Mouse (Mus musculus) liver, adult (tissue): ENCODE results near the gene Lyrm4.

ENCODE experiments used
- GATA4 ChIP-seq: IDR thresholded peaks from 2 replicates; pipeline ENCODE4 v1.6.1; 2014; ENCODE audit warnings: mild to moderate bottlenecking, low read length; ENCODE audit not compliant: insufficient replicate concordance

The Lyrm4 gene

GRCm38 (mm10) chr13:36117143-36118014, at the start of gene Lyrm4, which contains the start of gene Fars2:
TSS of gene Lyrm4 (minus strand) at chr13:36117526.
TSS of gene Fars2 (plus strand) at chr13:36117412.
- TF ChIP-seq GATA4, result peak; percentile 22; the same call in 1 of the 2 replicates

- no peak for TF ChIP-seq GATA4
Measured at GRCm38 (mm10) chr13:36163898-36164297, 46.6 kb upstream of the Lyrm4 start.

GRCm38 (mm10) chr13:36163411-36163810, 46.1 kb upstream of the Lyrm4 start:
- TF ChIP-seq GATA4, result no peak

GRCm38 (mm10) chr13:36156340-36156931, 39.1 kb upstream of the Lyrm4 start:
- no peak for TF ChIP-seq GATA4

GRCm38 (mm10) chr13:36152728-36153498, 35.6 kb upstream of the Lyrm4 start:
- no peak for TF ChIP-seq GATA4

GRCm38 (mm10) chr13:36150272-36150671, 32.9 kb upstream of the Lyrm4 start:
- no peak for TF ChIP-seq GATA4

- TF ChIP-seq GATA4, result no peak
Measured at GRCm38 (mm10) chr13:36149175-36149939, 32.0 kb upstream of the Lyrm4 start.

- no peak for TF ChIP-seq GATA4
Measured at GRCm38 (mm10) chr13:36145601-36146000, 28.3 kb upstream of the Lyrm4 start.

GRCm38 (mm10) chr13:36140247-36141016, 23.1 kb upstream of the Lyrm4 start:
- TF ChIP-seq GATA4, result no peak

- no peak for TF ChIP-seq GATA4
Measured at GRCm38 (mm10) chr13:36139703-36140102, 22.4 kb upstream of the Lyrm4 start.

GRCm38 (mm10) chr13:36131992-36132649, 14.8 kb upstream of the Lyrm4 start:
- TF ChIP-seq GATA4, result no peak

- no peak for TF ChIP-seq GATA4
Measured at GRCm38 (mm10) chr13:36131401-36131800, 14.1 kb upstream of the Lyrm4 start.

- TF ChIP-seq GATA4, result no peak
Measured at GRCm38 (mm10) chr13:36129360-36130054, 12.2 kb upstream of the Lyrm4 start.
